Mouse (Mus musculus): ENCODE results near the gene Aacs. TPM values are rescaled to one million over a fixed set of nuclear protein-coding genes. Genes with fewer than 3 reads are reported as not detected.
A peak's percentile ranks its signal among the peaks of the same experiment; 100 is the strongest.

Gene Aacs
- polyA plus RNA-seq, 1 experiment from 2014 or later = 103 TPM

DNA sequence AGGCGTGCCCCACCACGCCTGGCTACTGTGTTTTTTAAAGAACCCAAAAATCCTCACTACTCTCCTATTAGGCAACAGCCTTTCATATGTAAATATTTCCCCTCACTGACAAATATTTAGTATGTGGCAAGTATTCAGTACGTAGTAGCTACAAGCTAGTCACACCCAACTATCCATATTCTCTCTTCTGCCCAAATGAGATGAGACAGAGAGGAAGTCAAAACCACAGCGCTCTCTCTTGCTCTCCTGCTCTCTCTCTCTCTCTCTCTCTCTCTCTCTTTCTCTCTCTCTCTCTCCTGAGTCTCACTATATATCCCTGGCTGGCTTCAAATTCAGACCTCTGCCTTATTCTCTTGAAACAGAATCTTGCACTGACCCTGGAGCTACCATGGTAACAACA, 31.1 kb upstream of the Aacs start:
- H3K27ac ChIP-seq (replicated peaks) = no peak overlapping the region
- H3K9ac ChIP-seq (replicated peaks) = no peak overlapping the region
- no peaks in the 10 kb centered on the region for H3K9me3 ChIP-seq (replicated peaks)
- no peak overlapping the region for H3K4me2 ChIP-seq
- peaks cover 29% of the 10 kb centered on the region for H3K4me1 ChIP-seq
- ATAC-seq (ENCODE audit: low FRiP score) = no peak
- H3K27me3 ChIP-seq (replicated peaks) = no peaks in the 10 kb centered on the region
- 92% methylated on average over 4 of the region's 4 CpGs for WGBS
- H3K36me3 ChIP-seq = no peaks in the 10 kb centered on the region
- no peak overlapping the region for H3K4me3 ChIP-seq (replicated peaks)

DNA sequence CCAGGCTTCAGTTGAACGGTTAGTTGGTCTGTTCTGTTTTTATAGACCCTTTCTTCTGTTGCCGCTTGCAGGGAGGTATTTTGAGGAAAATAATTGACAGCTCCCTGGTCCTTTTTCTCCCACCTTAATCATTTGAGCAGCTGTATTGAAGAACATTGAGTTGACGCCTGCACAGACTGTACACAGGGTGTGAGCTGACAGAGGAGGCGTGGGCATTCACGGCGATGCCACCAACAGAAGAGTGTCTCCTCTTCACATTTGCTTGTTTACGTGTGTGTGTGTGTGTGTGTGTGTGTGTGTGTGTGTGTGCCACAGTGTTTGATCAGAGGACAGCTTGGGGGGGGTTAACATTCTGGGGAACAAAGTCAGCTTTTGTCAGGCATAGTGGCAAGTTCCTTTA, 29.3 kb upstream of the Aacs start:
- H3K4me1 ChIP-seq = peaks cover 23% of the 10 kb centered on the region
- no peak overlapping the region for H3K4me2 ChIP-seq
- no peaks in the 10 kb centered on the region for H3K27me3 ChIP-seq (replicated peaks)
- H3K9ac ChIP-seq (replicated peaks) = no peak overlapping the region
- no peaks in the 10 kb centered on the region for H3K9me3 ChIP-seq (replicated peaks)
- no peak for ATAC-seq (ENCODE audit: low FRiP score)
- no peaks in the 10 kb centered on the region for H3K36me3 ChIP-seq
- no peak overlapping the region for H3K27ac ChIP-seq (replicated peaks)
- no peak overlapping the region for H3K4me3 ChIP-seq (replicated peaks)
- WGBS = 73% methylated on average over 7 of the region's 7 CpGs

- no peak overlapping the region for H3K27ac ChIP-seq (replicated peaks)
- no peaks in the 10 kb centered on the region for H3K9me3 ChIP-seq (replicated peaks)
- H3K4me1 ChIP-seq = peaks cover 14% of the 10 kb centered on the region; the same call in 1 of the 2 replicates
- peaks cover 9% of the 10 kb centered on the region; the same call in 1 of the 2 replicates for H3K36me3 ChIP-seq
- ATAC-seq (ENCODE audit: low FRiP score) = no peak
- H3K9ac ChIP-seq (replicated peaks) = no peak overlapping the region
- 79% methylated on average over 3 of the region's 3 CpGs for WGBS
- H3K4me2 ChIP-seq = no peak overlapping the region
- H3K27me3 ChIP-seq (replicated peaks) = no peaks in the 10 kb centered on the region
- no peak overlapping the region for H3K4me3 ChIP-seq (replicated peaks)
These were observed 27.6 kb upstream of the Aacs start for GRCm38 (mm10) chr5:125448026-125448425.

GRCm38 (mm10) chr5:125448631-125449030, 27.0 kb upstream of the Aacs start:
- ATAC-seq (ENCODE audit: low FRiP score) = no peak
- over 99% methylated on average over 4 of the region's 4 CpGs for WGBS
- H3K4me2 ChIP-seq = no peak overlapping the region

GRCm38 (mm10) chr5:125449306-125449705, 26.3 kb upstream of the Aacs start:
- Histone ChIP-seq H3K4me3 (replicated peaks) (no peak overlapping the region), H3K4me1 (peaks cover 6% of the 10 kb centered on the region; the same call in 1 of the 2 replicates), H3K36me3 (peaks cover 19% of the 10 kb centered on the region), H3K9ac (replicated peaks) (no peak overlapping the region), H3K4me2 (no peak overlapping the region), H3K9me3 (replicated peaks) (no peaks in the 10 kb centered on the region), H3K27me3 (replicated peaks) (no peaks in the 10 kb centered on the region), H3K27ac (replicated peaks) (no peak overlapping the region)
- 87% methylated on average over 5 of the region's 5 CpGs for WGBS
- ATAC-seq (ENCODE audit: low FRiP score) = no peak

More at GRCm38 (mm10) chr5:125448631-125449030, 27.0 kb upstream of the Aacs start:
- H3K4me3 ChIP-seq (replicated peaks) = no peak overlapping the region
- H3K27me3 ChIP-seq (replicated peaks) = no peaks in the 10 kb centered on the region
- H3K36me3 ChIP-seq = peaks cover 15% of the 10 kb centered on the region; the same call in 1 of the 2 replicates
- H3K4me1 ChIP-seq = peaks cover 9% of the 10 kb centered on the region; the same call in 1 of the 2 replicates
- H3K9me3 ChIP-seq (replicated peaks) = no peaks in the 10 kb centered on the region
- no peak overlapping the region for H3K27ac ChIP-seq (replicated peaks)
- no peak overlapping the region for H3K9ac ChIP-seq (replicated peaks)

- no peaks in the 10 kb centered on the region for H3K4me1 ChIP-seq
These were observed 23.0 kb upstream of the Aacs start for GRCm38 (mm10) chr5:125452573-125452972.

GRCm38 (mm10) chr5:125456100-125456499, 19.5 kb upstream of the Aacs start:
- no peaks in the 10 kb centered on the region for H3K9me3 ChIP-seq (replicated peaks)
- peaks cover 41% of the 10 kb centered on the region for H3K36me3 ChIP-seq
- H3K27me3 ChIP-seq (replicated peaks) = no peaks in the 10 kb centered on the region
- no peaks in the 10 kb centered on the region for H3K4me1 ChIP-seq
- no peak overlapping the region for H3K27ac ChIP-seq (replicated peaks)
- WGBS = 94% methylated on average over 6 of the region's 6 CpGs
- no peak overlapping the region for H3K4me2 ChIP-seq
- no peak overlapping the region for H3K9ac ChIP-seq (replicated peaks)
- no peak overlapping the region for H3K4me3 ChIP-seq (replicated peaks)
- ATAC-seq (ENCODE audit: low FRiP score) = no peak

More at GRCm38 (mm10) chr5:125452573-125452972, 23.0 kb upstream of the Aacs start:
- H3K27me3 ChIP-seq (replicated peaks) = no peaks in the 10 kb centered on the region
- peaks cover 41% of the 10 kb centered on the region for H3K36me3 ChIP-seq
- H3K4me2 ChIP-seq = no peak overlapping the region
- H3K27ac ChIP-seq (replicated peaks) = no peak overlapping the region
- ATAC-seq (ENCODE audit: low FRiP score) = no peak
- no peaks in the 10 kb centered on the region for H3K9me3 ChIP-seq (replicated peaks)
- no peak overlapping the region for H3K4me3 ChIP-seq (replicated peaks)
- H3K9ac ChIP-seq (replicated peaks) = no peak overlapping the region
- WGBS = 94% methylated on average over 9 of the region's 9 CpGs

DNA sequence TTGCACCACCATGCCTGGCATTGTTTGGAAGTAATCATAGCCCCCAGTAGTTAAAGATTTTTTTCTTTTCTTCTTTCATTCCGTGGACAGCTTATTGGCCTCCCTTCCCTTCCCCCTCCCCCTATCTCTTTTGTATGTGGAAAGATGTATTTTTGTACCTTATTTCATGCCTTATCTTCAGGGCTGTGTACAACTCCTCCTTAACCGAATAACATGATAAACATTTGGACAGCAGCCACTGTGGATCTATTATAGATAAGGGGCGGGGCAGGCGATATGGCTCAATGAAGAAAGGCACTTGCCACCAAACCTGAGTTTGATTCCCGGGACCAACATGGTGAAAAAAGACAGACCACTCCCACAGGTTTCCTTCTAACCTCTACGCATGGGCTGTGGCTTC, 18.1 kb upstream of the Aacs start:
- Histone ChIP-seq H3K4me3 (replicated peaks) (no peak overlapping the region), H3K4me1 (no peaks in the 10 kb centered on the region), H3K9ac (replicated peaks) (no peak overlapping the region), H3K27me3 (replicated peaks) (no peaks in the 10 kb centered on the region), H3K4me2 (no peak overlapping the region), H3K36me3 (peaks cover 36% of the 10 kb centered on the region), H3K27ac (replicated peaks) (no peak overlapping the region), H3K9me3 (replicated peaks) (no peaks in the 10 kb centered on the region)
- ATAC-seq (ENCODE audit: low FRiP score) = no peak
- 92% methylated on average over 6 of the region's 6 CpGs for WGBS

- no peak overlapping the region for H3K9ac ChIP-seq (replicated peaks)
- H3K4me2 ChIP-seq = no peak overlapping the region
- WGBS = 85% methylated on average over 3 of the region's 3 CpGs
- no peak overlapping the region for H3K27ac ChIP-seq (replicated peaks)
- H3K9me3 ChIP-seq (replicated peaks) = no peaks in the 10 kb centered on the region
- ATAC-seq (ENCODE audit: low FRiP score) = no peak
- H3K27me3 ChIP-seq (replicated peaks) = no peaks in the 10 kb centered on the region
- no peak overlapping the region for H3K4me3 ChIP-seq (replicated peaks)
- H3K36me3 ChIP-seq = peaks cover 9% of the 10 kb centered on the region
- H3K4me1 ChIP-seq = peaks cover 8% of the 10 kb centered on the region
These were observed 15.0 kb upstream of the Aacs start for GRCm38 (mm10) chr5:125460574-125460973.

DNA sequence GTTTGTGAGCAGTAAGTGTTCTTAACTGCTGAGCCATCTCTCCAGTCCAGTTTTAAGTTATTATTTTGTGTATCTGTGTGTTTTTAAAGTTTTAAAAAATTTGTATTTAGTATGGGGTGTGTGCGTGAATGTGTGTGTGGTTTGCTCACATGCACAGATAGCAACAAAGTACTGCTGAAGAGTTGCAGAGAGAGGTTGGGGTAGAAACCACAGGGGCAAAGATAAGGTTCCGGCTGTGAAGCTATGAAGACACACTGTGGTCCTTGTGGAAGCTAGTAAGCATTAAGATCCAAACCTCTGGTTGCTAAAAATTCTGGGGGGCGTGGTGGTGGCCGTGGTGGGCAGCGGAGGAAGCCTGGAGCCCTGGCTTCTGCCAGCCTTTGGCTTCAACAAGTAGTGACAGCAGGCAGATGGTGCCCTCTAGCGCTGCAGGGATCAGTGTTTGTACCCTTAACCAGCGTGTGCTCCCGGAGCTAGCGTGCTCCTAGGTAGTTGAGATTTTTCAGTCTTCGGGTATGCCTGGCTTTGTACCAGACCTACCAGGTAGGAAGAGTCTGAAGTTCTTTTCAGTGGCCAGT, 13.7 kb upstream of the Aacs start:
- H3K4me3 ChIP-seq (replicated peaks) = no peak overlapping the region
- no peak for ATAC-seq (ENCODE audit: low FRiP score)
- 60% methylated on average over 10 of the region's 10 CpGs for WGBS

DNA sequence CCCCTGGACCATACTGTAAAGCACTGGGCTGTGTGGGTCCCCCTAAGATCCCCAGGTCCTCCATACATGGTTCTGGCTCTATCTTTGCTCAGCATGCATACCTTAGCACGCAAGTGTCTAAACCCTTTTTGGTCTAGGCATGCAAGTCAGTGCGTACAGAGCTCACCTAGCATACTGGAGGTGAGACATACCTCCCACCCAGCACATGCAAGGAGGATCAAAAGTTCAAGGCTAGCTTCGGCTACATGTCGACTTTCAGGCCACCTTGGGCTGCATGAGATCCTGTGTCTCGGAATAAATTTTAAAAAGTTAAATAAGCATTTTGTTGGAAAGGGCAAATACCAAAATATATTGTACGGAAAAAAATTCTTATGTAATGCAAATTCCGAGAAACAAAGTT, 10.4 kb upstream of the Aacs start:
- no peaks in the 10 kb centered on the region for H3K36me3 ChIP-seq
- no peak overlapping the region for H3K9ac ChIP-seq (replicated peaks)
- H3K4me3 ChIP-seq (replicated peaks) = peak overlapping the region; percentile 38
- WGBS = 47% methylated on average over 7 of the region's 7 CpGs
- H3K27ac ChIP-seq (replicated peaks) = peak overlapping the region; percentile 80
- H3K4me1 ChIP-seq = peaks cover 10% of the 10 kb centered on the region
- H3K9me3 ChIP-seq (replicated peaks) = no peaks in the 10 kb centered on the region
- no peaks in the 10 kb centered on the region for H3K27me3 ChIP-seq (replicated peaks)
- peak overlapping the region; percentile 61 for H3K4me2 ChIP-seq
- peak; percentile 29 for ATAC-seq (ENCODE audit: low FRiP score)

More for the DNA sequence above, 13.7 kb upstream of the Aacs start:
- Histone ChIP-seq H3K9ac (replicated peaks) (no peak overlapping the region), H3K27me3 (replicated peaks) (no peaks in the 10 kb centered on the region), H3K9me3 (replicated peaks) (no peaks in the 10 kb centered on the region), H3K27ac (replicated peaks) (no peak overlapping the region), H3K4me2 (no peak overlapping the region), H3K4me1 (peaks cover 10% of the 10 kb centered on the region), H3K36me3 (no peaks in the 10 kb centered on the region)

DNA sequence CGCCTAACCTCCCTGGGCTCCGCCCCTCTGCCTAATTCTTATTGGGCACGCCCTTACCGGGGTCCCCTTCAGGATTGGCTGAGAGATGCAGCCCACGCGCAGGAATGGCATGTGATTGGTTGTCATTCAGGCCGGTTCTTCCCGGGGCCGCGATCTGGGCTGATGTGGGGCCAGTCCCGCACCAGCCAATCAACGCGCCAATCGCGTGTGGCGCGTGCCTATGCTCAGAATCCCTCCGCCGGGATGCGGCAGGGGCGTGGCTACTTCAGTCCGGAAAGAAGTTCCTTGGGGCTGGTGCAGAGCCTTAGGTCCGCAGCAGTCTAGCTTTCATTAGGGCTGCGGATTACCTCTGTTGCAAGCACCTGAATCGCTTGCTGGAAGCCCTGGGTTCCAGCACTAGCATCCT, 9.9 kb upstream of the Aacs start:
- H3K4me3 ChIP-seq (replicated peaks) = peak overlapping the region; percentile 38

More for the DNA sequence above, 9.9 kb upstream of the Aacs start:
- Histone ChIP-seq H3K9me3 (replicated peaks) (no peaks in the 10 kb centered on the region), H3K4me1 (peaks cover 10% of the 10 kb centered on the region), H3K4me2 (peak overlapping the region; percentile 61), H3K27me3 (replicated peaks) (no peaks in the 10 kb centered on the region), H3K36me3 (no peaks in the 10 kb centered on the region), H3K9ac (replicated peaks) (peak overlapping the region; percentile 42), H3K27ac (replicated peaks) (peak overlapping the region; percentile 80)
- ATAC-seq (ENCODE audit: low FRiP score) = peak; percentile 99
- WGBS = under 1% methylated on average over 25 of the region's 25 CpGs
